8 mouse cellular contexts compared by ENCODE assay signal in the genomic region with DNA sequence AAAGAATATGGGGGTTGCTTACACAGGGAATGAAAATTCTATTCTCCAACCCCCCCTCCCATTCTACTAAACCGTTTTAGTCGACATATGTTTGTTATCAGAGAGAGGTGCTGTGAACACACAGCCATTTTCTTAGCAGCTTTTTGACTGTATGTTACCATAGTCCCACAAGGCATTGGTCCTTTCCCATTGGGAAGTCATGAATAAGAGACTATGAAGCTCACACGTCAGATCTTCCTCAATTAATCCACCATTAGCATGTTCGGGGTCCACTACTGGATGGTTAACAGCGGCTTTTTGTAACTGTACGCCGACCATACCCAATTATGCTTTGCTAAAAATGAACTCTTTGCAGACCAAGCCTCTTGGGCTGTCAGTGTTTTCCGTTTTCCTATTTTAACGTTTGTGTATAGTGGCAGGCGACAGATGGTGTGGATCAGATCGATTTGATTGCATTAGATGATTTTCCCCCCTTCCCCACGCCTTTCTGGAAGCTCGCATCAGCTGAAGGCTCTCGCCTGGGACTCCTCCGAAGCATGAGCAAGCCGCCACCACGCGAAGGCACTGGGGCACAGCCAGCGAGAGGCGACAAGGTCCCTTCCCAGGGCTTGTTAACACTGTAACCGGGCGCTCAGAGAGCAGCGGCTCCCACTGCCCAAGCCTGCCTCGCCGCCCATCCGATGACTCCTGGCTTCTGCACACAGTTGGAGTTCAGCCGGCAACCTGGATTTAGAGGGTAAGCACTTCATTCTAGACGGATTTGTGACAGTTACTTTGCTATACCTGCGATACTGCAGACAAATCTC.
A peak's percentile ranks its signal among the peaks of the same experiment; 100 is the strongest.
DNase-seq lines count a peak whose midpoint lies in the region; ATAC-seq lines count a peak whose summit lies in the region.

No protein-coding gene starts in this region.

- H3K4me1 ChIP-seq in intestine, embryonic 14.5 days (replicated peaks; ENCODE audit: control insufficient read depth, insufficient read depth, low read length) = no peaks in the 10 kb centered on the region; the same call in 1 of the 2 replicates
- H3K4me1 ChIP-seq in midbrain, embryonic 11.5 days (ENCODE audit: control insufficient read depth, insufficient read depth, low read length) = peaks cover 17% of the 10 kb centered on the region

- H3K36me3 ChIP-seq in intestine, embryonic 14.5 days (ENCODE audit: control insufficient read depth, insufficient read depth, low read length) = no peaks in the 10 kb centered on the region
- H3K36me3 ChIP-seq in midbrain, embryonic 11.5 days (ENCODE audit: control insufficient read depth, insufficient read depth, low read length) = no peaks in the 10 kb centered on the region

- 10% methylated on average over 29 of the region's 29 CpGs for WGBS in intestine, embryonic 14.5 days
- 8% methylated on average over 29 of the region's 29 CpGs for WGBS in midbrain, embryonic 11.5 days

- H3K9ac ChIP-seq in intestine, embryonic 14.5 days (ENCODE audit: low read length) = no peak overlapping the region
- peak overlapping the region; percentile 61 for H3K9ac ChIP-seq in midbrain, embryonic 11.5 days (ENCODE audit: low read length)

- peak; percentile 14 to 57 for DNase-seq in adrenal gland, adult (ENCODE audit: inconsistent age in 2 of 2, low spot score in 1 of 2)
- DNase-seq in adrenal gland, postnatal 4 days (ENCODE audit: low spot score in 2 of 2) = no peak
- DNase-seq in ovary, postnatal 36 days (ENCODE audit: low spot score) = peak; percentile 13
- no peak for DNase-seq in ovary, postnatal 14 days (ENCODE audit: low spot score)
- DNase-seq in intestine, embryonic 14.5 days (ENCODE audit: low spot score) = peak; percentile 61
- DNase-seq in midbrain, embryonic 11.5 days (ENCODE audit: low spot score, missing footprints) = peak; percentile 96
- no peak for DNase-seq in thymus, adult 18-20 months
- DNase-seq in natural killer cell, adult 2 months (ENCODE audit: low spot score in 2 of 2) = no peak

- H3K4me3 ChIP-seq in intestine, embryonic 14.5 days (ENCODE audit: low read depth, low read length) = peak overlapping the region; percentile 24
- peak overlapping the region; percentile 38 for H3K4me3 ChIP-seq in midbrain, embryonic 11.5 days (ENCODE audit: low read depth, low read length)

- H3K9me3 ChIP-seq in intestine, embryonic 14.5 days (ENCODE audit: control insufficient read depth, low read length) = no peaks in the 10 kb centered on the region
- no peaks in the 10 kb centered on the region for H3K9me3 ChIP-seq in midbrain, embryonic 11.5 days (ENCODE audit: control insufficient read depth, low read length)

- peaks cover 56% of the 10 kb centered on the region for H3K27me3 ChIP-seq in intestine, embryonic 14.5 days (replicated peaks; ENCODE audit: control insufficient read depth, insufficient read depth, low read length)
- peaks cover 43% of the 10 kb centered on the region for H3K27me3 ChIP-seq in midbrain, embryonic 11.5 days (ENCODE audit: control insufficient read depth, insufficient read depth, low read length)

- no peak for ATAC-seq in intestine, embryonic 14.5 days (replicated peaks; ENCODE audit: low FRiP score, low TSS enrichment, low read depth)
- peak; percentile 66 for ATAC-seq in midbrain, embryonic 11.5 days (ENCODE audit: low FRiP score)

- no peak overlapping the region for H3K27ac ChIP-seq in intestine, embryonic 14.5 days (ENCODE audit: low read depth)
- peak overlapping the region; percentile 67 for H3K27ac ChIP-seq in midbrain, embryonic 11.5 days (ENCODE audit: low read depth, low read length)

- peak overlapping the region; percentile 43 for H3K4me2 ChIP-seq in intestine, embryonic 14.5 days (ENCODE audit: low read length)
- peak overlapping the region; percentile 55 for H3K4me2 ChIP-seq in midbrain, embryonic 11.5 days

Comparison
In these comparisons a context has a peak if more than half of its experiments do, and no peak if none do; other contexts are left out.
1. DNase-seq: peak in adrenal gland, adult (2 of 2), ovary, postnatal 36 days (single experiment), intestine, embryonic 14.5 days (single experiment) and midbrain, embryonic 11.5 days (single experiment); none in adrenal gland, postnatal 4 days (0 of 2), ovary, postnatal 14 days (single experiment), thymus, adult 18-20 months (0 of 2) and natural killer cell, adult 2 months (0 of 2).